Mouse (Mus musculus): ENCODE data around the gene Ipo9.

Ipo9 gene

DNA sequence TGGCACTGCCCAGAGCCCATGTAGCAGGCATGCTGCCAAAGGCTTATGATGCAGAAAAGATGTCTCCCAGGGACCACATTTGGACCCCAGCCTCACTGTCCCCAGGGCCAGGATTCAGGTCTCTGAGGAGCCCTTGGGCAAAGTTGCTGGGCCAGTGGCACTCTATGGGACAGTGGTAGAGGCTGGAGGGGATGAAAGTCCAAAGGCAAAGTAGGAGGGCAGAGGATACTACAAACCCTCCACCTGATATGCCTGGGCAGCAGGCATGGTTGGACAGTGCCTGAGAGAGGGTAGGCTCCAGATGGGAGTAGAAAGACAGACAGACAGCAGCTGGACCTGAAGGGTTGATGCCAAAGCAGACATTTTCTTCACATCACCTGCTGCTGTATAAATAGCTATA, 63.9 kb downstream of the Ipo9 start:
- DNase-seq, result no peak

GRCm38 (mm10) chr1:135363446-135363845, 66.9 kb downstream of the Ipo9 start:
- DNase-seq, result no peak

DNA sequence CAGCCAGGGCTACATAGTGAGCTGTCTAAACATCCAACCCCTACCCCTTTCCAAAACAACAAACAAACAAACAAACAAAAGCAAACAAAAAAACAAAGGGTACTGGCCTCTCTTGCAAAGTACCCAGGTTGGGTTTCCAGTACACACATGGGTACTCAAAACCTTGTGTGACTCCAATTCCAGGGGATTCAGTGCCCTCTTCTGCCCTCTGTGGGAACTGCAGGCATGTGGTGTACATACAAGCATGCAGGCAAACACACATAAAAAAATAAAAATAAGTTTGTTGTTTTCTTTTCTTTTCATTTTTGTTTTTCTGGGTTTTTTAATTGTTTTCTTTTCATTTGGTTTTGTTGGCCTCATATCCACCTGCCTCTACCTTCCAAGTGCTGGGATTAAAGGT, 68.2 kb downstream of the Ipo9 start:
- DNase-seq, result no peak

GRCm38 (mm10) chr1:135361491-135361890, 68.8 kb downstream of the Ipo9 start:
- no peak for DNase-seq

DNA sequence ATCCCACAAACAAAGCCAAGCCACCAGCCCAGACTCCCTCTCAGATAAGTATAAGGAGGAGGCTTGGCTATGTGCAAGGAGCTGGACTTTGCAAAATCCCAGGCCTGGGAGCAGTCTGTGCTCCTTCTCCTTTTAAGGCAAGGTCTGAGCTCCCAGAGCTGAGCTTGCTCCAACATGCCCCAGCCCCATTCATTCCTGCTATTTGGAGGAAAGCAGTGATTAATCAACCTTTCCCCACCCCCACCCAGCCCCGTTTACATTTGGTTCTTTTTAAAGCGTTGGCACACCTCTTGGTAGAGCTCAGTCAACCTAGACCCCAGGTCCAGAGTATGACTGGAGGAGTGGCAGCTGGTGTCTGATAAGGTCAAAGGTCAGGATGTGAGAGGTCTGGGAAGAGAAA, 71.2 kb downstream of the Ipo9 start:
- DNase-seq, result no peak

- no peak for DNase-seq
Measured at GRCm38 (mm10) chr1:135351953-135352352, 78.3 kb downstream of the Ipo9 start.

- peak; percentile 55 for DNase-seq
Measured at GRCm38 (mm10) chr1:135347498-135348169, 82.7 kb downstream of the Ipo9 start.

- no peak for DNase-seq
Measured at GRCm38 (mm10) chr1:135346891-135347290, 83.4 kb downstream of the Ipo9 start.

GRCm38 (mm10) chr1:135344026-135344425, 86.3 kb downstream of the Ipo9 start:
- no peak for DNase-seq

- DNase-seq, result no peak
Measured at GRCm38 (mm10) chr1:135341947-135342346, 88.4 kb downstream of the Ipo9 start.
